Mouse (Mus musculus) urinary bladder, postnatal 36 days (tissue): ENCODE data around the gene Dbx2.

Experiments used
- DNase-seq, 2 experiments: peaks; one replicate each; pipeline ENCODE4 v3.0.0; 2022; ENCODE audit warnings: low spot score in 2 of 2, mixed read lengths in 1 of 2

The Dbx2 gene

GRCm38 (mm10) chr15:95655860-95656259, at the start of gene Dbx2:
Dbx2 (minus strand) TSS chr15:95655960.
- no peak for DNase-seq

GRCm38 (mm10) chr15:95702206-95702605, 46.4 kb upstream of the Dbx2 start:
- DNase-seq = no peak

GRCm38 (mm10) chr15:95701573-95701972, 45.8 kb upstream of the Dbx2 start:
- no peak for DNase-seq

GRCm38 (mm10) chr15:95699371-95699770, 43.6 kb upstream of the Dbx2 start:
- DNase-seq = no peak

GRCm38 (mm10) chr15:95693759-95694158, 38.0 kb upstream of the Dbx2 start:
- DNase-seq = no peak

GRCm38 (mm10) chr15:95691594-95691993, 35.8 kb upstream of the Dbx2 start:
- DNase-seq = no peak

- no peak for DNase-seq
These were observed 35.4 kb upstream of the Dbx2 start for GRCm38 (mm10) chr15:95691129-95691528.

- no peak for DNase-seq
These were observed 26.9 kb upstream of the Dbx2 start for GRCm38 (mm10) chr15:95682620-95683019.

GRCm38 (mm10) chr15:95675645-95676044, 19.9 kb upstream of the Dbx2 start:
- DNase-seq = no peak

GRCm38 (mm10) chr15:95675176-95675575, 19.4 kb upstream of the Dbx2 start:
- no peak for DNase-seq

- peak in 1 of 2 experiments; percentile 12 for DNase-seq
These were observed 11.4 kb upstream of the Dbx2 start for GRCm38 (mm10) chr15:95667209-95667608.

- DNase-seq = no peak
These were observed 9.2 kb upstream of the Dbx2 start for GRCm38 (mm10) chr15:95665002-95665401.

- DNase-seq = no peak
These were observed 6.0 kb upstream of the Dbx2 start for GRCm38 (mm10) chr15:95661718-95662117.

GRCm38 (mm10) chr15:95660368-95660767, 4.6 kb upstream of the Dbx2 start:
- DNase-seq = no peak

GRCm38 (mm10) chr15:95654211-95654897, 1.4 kb downstream of the Dbx2 start:
- DNase-seq = no peak

- DNase-seq = no peak
These were observed 1.9 kb downstream of the Dbx2 start for GRCm38 (mm10) chr15:95653812-95654210.

- DNase-seq = no peak
These were observed 2.7 kb downstream of the Dbx2 start for GRCm38 (mm10) chr15:95652898-95653707.

- no peak for DNase-seq
These were observed 3.9 kb downstream of the Dbx2 start for GRCm38 (mm10) chr15:95651824-95652223.

GRCm38 (mm10) chr15:95643505-95644029, 12.2 kb downstream of the Dbx2 start:
- no peak for DNase-seq

GRCm38 (mm10) chr15:95640347-95640746, 15.4 kb downstream of the Dbx2 start:
- DNase-seq = no peak

- DNase-seq = no peak
These were observed 16.0 kb downstream of the Dbx2 start for GRCm38 (mm10) chr15:95639829-95640134.

GRCm38 (mm10) chr15:95639115-95639828, 16.5 kb downstream of the Dbx2 start:
- DNase-seq = no peak
